Mouse (Mus musculus): ENCODE measurements around the gene Cpm.
A peak's percentile ranks its signal among the peaks of the same experiment; 100 is the strongest.

Gene Cpm

DNA sequence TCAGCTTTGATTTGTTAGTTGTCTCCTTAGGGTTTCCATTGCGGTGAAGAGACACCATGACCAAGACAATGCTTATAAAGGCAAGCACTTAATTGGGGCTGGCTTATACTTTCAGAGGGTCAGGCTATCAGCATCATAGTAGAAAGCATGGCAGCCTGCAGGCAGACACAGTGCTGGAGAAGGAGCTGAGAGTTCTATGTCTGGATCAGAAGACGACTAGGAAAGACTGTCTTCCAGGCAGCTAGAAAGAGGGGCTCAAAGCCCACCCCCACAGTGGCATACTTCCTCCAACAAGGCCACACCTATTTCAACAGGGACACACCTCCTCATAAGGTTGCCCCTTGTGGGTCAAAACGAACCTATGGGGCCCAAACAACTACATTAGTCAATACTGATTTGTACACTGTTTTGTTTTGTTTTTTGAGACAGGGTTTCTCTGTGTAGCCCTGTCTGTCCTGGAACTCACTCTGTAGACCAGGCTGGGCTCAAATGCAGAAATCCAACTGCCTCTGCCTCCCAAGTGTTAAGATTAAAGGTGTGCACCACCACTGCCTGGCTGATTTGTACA, 8.3 kb upstream of the Cpm start:
- DNase-seq (ENCODE audit: low spot score in 2 of 2): no peak

DNA sequence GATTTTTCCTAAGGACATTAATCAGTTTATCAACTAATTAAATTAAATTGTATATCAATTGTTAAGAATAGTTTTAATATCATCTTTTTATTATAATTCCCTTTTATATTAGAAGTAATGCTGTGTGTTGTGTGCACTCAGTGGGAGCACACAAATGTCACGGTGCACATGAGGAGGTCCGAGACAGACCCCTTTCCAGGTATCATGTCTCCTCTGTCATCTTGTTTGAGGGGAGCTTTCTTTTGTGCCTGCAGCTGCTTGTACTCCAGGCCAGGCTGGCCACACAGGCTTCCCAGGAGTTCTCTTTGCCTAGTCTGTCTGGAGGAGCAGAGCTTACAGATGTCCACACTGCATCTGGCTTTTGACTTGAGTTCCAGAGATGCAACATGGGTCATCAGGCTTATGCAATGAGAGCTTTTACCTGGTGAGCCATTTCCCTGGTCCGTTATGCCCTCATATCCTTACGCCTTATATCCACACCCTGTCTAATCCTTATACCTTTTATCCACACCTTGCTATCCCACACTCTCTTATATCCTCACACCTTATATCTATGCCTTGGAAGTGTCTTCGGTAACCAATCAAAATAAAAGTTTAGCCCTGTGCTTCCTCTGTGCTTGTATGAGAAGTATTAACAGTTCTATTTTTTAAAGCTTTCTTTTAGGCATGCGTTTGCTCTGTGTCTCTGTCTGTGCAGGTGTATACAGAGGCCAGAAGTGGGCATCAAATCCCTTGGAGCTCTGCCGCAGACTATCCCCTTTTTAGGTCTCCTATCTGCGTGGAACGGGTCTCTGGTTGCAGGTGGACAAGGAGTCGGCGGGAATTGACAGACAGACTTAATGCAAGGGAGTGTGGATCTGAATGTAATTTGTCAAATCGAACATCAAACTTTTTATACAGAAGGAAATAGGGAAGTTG, 7.4 kb upstream of the Cpm start:
- no peak for DNase-seq (ENCODE audit: low spot score in 2 of 2)

GRCm38 (mm10) chr10:117623358-117623757, 5.9 kb upstream of the Cpm start:
- no peak for DNase-seq (ENCODE audit: low spot score in 2 of 2)

DNA sequence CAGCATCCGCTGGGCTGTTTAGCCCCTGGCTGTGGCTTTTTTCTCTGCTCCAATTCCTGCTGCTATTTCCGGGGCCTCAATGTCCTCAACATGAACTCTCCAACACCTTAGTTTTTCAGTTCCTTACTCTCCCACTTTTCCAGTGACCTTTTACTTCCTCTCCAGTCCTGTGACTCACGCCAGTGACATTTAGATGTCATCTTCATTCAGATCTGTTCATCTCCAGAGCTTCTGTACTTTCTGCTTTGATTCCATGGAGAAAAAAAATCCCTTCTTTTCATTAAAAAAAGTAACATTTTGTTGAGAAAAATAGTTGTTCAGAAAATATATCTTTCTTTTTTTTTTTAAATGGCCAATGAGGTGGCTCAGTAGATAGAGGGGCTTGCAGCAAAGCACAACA, 5.1 kb upstream of the Cpm start:
- DNase-seq (ENCODE audit: low spot score in 2 of 2): no peak

DNA sequence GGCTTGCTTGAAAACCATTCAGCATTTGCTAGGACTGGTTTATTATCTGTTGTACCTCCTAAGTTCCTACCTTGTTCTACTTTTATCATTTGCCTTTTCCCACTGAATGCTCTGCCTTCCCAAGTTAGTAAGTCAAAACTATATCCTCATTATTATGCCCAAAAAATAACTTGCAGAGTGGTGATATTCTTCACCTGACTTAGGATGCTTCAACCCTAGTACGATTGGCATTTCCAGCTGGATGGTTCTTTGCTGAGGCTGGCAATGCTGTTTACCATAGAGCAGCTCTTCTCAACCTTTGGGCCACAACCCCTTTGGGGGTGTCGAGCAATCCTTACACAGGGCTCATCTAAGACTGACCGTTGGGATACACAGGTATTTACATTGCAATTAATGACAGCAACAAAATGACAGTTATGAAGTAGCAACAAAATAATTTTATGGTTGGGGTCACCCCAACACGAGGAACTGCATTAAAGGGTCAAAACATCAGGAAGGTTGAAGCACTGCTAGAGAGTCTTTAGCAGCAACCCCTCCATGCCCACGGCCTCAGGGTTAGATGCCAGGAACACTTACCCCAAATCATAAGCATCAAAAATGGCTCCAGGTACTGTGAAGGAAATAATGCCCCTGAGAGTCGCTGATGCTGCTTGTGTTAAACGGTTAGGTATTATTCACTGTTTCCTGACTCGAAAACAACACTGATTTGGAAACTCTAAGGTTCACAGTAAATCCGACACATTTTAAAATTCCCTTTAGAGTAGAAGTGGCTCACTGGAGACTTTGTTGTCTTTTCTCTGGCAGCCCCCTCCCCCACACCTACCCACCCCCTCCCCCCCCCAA, 4.4 kb upstream of the Cpm start:
- no peak for DNase-seq (ENCODE audit: low spot score in 2 of 2)

DNA sequence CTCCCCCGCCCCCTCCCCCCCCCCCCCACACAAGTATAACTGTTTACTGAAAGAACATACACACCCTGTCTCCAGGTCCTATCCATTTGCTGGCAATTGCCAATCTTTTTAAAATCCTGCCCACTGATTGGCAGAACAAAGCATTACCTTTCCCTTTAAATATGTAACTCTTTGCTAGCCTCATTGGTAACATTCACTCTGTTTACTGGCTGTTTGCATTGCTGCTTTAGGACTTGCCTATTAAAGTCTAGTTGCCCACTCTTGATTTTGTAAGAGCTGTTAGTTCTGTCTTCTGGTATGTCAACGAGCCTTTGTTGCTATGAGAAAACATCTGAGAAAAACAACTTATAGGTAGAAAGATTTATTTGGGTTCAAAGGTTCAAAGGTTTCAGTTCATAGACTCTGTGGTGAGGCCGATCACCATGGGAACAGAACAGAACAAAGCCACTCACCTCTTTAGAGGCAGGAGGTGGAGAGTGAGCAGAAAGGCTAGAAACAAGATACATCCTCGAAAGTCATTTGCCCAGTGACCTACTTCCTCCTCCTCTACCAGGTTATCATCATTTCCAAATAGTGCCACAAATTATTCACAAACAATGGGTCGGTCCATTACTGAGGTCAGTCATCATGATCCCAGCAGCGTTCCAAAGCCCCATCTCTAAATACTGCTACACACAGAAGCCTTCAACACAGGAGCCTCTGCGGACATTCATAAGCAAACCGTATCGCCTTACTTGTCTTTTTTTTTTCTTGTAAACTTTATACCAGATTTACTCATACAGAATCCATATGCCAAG, 3.6 kb upstream of the Cpm start:
- no peak for DNase-seq (ENCODE audit: low spot score in 2 of 2)

DNA sequence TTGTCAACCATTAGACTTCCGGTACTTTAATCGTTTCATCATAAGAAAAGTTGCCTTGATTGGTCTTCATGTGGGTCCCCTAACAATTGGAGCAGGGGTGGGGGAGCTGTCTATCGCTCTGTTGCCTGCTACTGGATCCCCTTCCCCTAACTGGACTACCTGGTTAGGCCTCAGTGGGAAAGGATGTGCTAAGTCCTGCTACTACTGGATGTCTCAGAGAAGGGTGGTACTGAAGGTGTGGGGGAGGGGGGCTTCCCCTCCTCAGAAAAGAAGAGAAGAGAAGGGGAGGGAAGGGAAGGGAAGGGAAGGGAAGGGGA, 3.0 kb upstream of the Cpm start:
- no peak for DNase-seq (ENCODE audit: low spot score in 2 of 2)

- DNase-seq (ENCODE audit: low spot score in 2 of 2): no peak
These were observed 2.3 kb upstream of the Cpm start for GRCm38 (mm10) chr10:117626840-117627615.

- DNase-seq (ENCODE audit: low spot score in 2 of 2): peak; percentile 40 to 47
These were observed 1.7 kb upstream of the Cpm start for GRCm38 (mm10) chr10:117627616-117627930.

DNA sequence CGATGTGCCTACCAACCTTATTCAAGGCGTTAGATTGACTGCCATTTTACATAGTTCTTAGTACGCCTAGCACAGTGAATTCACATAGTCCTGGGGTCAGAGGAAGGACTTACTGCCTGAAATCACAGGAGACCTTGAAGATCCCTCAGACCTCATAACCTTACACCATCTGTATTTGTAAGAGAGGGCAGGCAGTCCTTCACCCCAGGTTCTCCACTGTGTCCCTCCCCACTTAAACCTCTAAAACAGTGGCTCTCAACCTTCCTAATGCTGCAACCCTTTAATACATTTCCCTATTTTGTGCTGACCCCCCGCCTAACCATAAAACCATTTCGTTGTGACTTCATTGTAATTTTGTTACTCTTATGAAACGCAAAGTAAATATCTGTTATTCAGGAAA, 1.4 kb upstream of the Cpm start:
- DNase-seq (ENCODE audit: low spot score in 2 of 2): no peak

GRCm38 (mm10) chr10:117628363-117629168, 734 bp upstream of the Cpm start:
- no peak for DNase-seq (ENCODE audit: low spot score in 2 of 2)

DNA sequence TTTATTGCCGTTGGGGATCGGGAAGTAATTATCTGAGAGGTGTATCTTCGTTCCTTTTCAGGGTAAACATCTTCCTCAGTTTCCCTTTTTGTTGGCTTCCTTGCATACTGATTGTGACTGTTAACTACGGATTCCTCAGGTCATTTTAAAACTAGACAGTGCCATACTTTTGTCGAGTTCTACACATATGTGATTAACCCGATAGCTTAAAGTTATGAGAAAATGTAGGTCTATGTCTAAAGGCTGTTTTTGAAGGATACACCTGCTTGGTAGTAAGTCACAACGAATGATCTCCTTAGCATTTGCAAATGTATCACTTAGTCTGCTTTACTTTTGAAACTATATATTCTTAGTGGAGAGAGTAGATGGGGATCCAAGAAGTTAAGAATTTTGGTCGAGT, 876 bp downstream of the Cpm start:
- DNase-seq (ENCODE audit: low spot score in 2 of 2): no peak

DNA sequence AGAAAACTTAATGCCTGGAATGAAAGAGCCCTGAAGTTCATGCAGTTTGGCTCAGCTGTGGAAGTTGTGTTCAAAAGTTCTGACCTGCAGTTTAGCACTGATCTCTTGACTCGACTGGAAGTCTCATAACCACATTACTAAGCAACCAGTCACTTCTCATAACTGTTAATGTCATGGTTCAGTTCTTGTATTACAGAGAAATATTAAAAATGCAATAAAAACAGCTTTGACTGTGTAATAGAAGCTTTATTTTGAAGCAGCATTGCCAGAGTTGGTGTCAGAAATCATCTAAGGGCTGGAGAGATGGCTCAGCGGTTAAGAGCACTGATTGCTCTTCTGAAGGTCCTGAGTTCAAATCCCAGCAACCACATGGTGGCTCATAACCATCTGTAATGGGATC, 1.5 kb downstream of the Cpm start:
- no peak for DNase-seq (ENCODE audit: low spot score in 2 of 2)

- no peak for DNase-seq (ENCODE audit: low spot score in 2 of 2)
These were observed 2.4 kb downstream of the Cpm start for GRCm38 (mm10) chr10:117631562-117632259.

- no peak for DNase-seq (ENCODE audit: low spot score in 2 of 2)
These were observed 3.1 kb downstream of the Cpm start for GRCm38 (mm10) chr10:117632394-117632793.

- DNase-seq (ENCODE audit: low spot score in 2 of 2): no peak
These were observed 4.4 kb downstream of the Cpm start for GRCm38 (mm10) chr10:117633564-117634208.

- DNase-seq (ENCODE audit: low spot score in 2 of 2): no peak
These were observed 5.2 kb downstream of the Cpm start for GRCm38 (mm10) chr10:117634323-117635030.

DNA sequence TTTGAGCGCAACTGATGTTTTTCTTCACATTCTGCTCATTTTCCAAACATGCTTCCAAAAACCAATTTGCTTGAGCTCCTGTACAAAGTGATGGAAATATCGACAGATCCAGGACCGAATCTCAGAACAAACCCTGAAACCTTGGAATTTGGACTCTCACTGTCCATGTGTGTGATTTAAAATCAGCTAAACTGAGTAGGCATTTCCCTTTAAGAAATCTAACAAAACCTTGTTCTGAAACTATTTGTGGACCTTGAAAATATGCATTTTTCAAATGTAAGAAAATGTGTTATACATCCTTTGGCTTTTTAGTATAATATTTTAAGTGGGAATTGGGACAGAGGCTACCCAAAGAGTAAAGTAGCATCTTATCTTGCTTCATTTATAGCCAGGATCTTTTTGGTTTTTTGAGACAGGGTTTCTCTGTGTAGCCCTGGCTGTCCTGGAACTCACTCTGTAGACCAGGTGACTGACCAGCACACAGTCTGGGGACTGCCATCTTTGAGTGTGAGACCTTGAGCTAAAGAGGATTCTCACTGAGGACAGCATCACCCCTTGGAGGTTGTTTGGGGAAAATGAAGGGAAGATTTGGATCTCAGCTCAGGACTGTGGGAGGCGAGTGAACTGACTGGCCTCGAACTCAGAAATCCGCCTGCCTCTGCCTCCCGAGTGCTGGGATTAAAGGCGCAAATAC, 5.9 kb downstream of the Cpm start:
- no peak for DNase-seq (ENCODE audit: low spot score in 2 of 2)

Measured in thymus, postnatal 10 days (tissue).